Mouse (Mus musculus): Measurements from ENCODE around the gene Cldn17. TPM values are rescaled to one million over a fixed set of nuclear protein-coding genes. Genes with fewer than 3 reads are reported as not detected.

The Cldn17 gene
- polyA plus RNA-seq (2012; rRNA removed), result not detected in 2 replicates
- polyA plus RNA-seq (2014; fragmentation: Nextera tagmentation; extraction: Ambion mirVana), result not detected in 2 replicates

GRCm38 (mm10) chr16:88506878-88507277, at the start of gene Cldn17:
TSS of gene Cldn17 (minus strand) at chr16:88506978.
- TF ChIP-seq POLR2A (IDR thresholded peaks at IDR 0.05; ENCODE audit: borderline replicate concordance, extremely low read depth, insufficient read depth, insufficient read length), result no peak
- no peaks in the 10 kb centered on the region for H3K4me1 ChIP-seq (ENCODE audit: control insufficient read depth, insufficient read depth, low read length)
- no peaks in the 10 kb centered on the region for H3K36me3 ChIP-seq (ENCODE audit: control insufficient read depth, insufficient read depth, low read length)
- H3K27ac ChIP-seq (replicated peaks; ENCODE audit: low read depth, low read length), result no peak within 1 kb of the TSS
- DNase-seq (ENCODE audit: low spot score), result no peak
- H3K27me3 ChIP-seq (ENCODE audit: control insufficient read depth, insufficient read depth, low read length), result no peaks in the 10 kb centered on the region
- no peak within 1 kb of the TSS for H3K4me3 ChIP-seq (replicated peaks; ENCODE audit: low read length)
- WGBS, result 93% methylated on average over 6 of the region's 6 CpGs
- no peak within 1 kb of the TSS for H3K9ac ChIP-seq (ENCODE audit: low read depth, low read length, severe bottlenecking)
- no peaks in the 10 kb centered on the region for H3K9me3 ChIP-seq (ENCODE audit: control insufficient read depth, low read length)
- no peak within 1 kb of the TSS for H3K4me2 ChIP-seq (replicated peaks; ENCODE audit: low read depth, low read length, severe bottlenecking)
- no peak for ATAC-seq (ENCODE audit: low FRiP score, low read depth)

GRCm38 (mm10) chr16:88542488-88542887, 35.7 kb upstream of the Cldn17 start:
- DNase-seq (ENCODE audit: low spot score) (peak; percentile 51), ATAC-seq (ENCODE audit: low FRiP score, low read depth) (no peak)
- H3K36me3 ChIP-seq (ENCODE audit: control insufficient read depth, insufficient read depth, low read length), result no peaks in the 10 kb centered on the region
- H3K27ac ChIP-seq (replicated peaks; ENCODE audit: low read depth, low read length), result no peak overlapping the region
- TF ChIP-seq POLR2A (IDR thresholded peaks at IDR 0.05; ENCODE audit: borderline replicate concordance, extremely low read depth, insufficient read depth, insufficient read length), result no peak
- H3K27me3 ChIP-seq (ENCODE audit: control insufficient read depth, insufficient read depth, low read length), result no peaks in the 10 kb centered on the region
- H3K9me3 ChIP-seq (ENCODE audit: control insufficient read depth, low read length), result no peaks in the 10 kb centered on the region
- 54% methylated on average over 6 of the region's 6 CpGs for WGBS
- no peaks in the 10 kb centered on the region for H3K4me1 ChIP-seq (ENCODE audit: control insufficient read depth, insufficient read depth, low read length)
- no peak overlapping the region for H3K4me3 ChIP-seq (replicated peaks; ENCODE audit: low read length)
- H3K9ac ChIP-seq (ENCODE audit: low read depth, low read length, severe bottlenecking), result no peak overlapping the region
- no peak overlapping the region for H3K4me2 ChIP-seq (replicated peaks; ENCODE audit: low read depth, low read length, severe bottlenecking)

GRCm38 (mm10) chr16:88539841-88540487, 33.2 kb upstream of the Cldn17 start:
- Histone ChIP-seq H3K27ac (replicated peaks; ENCODE audit: low read depth, low read length) (no peak overlapping the region), H3K4me2 (replicated peaks; ENCODE audit: low read depth, low read length, severe bottlenecking) (no peak overlapping the region), H3K4me1 (ENCODE audit: control insufficient read depth, insufficient read depth, low read length) (no peaks in the 10 kb centered on the region), H3K9me3 (ENCODE audit: control insufficient read depth, low read length) (no peaks in the 10 kb centered on the region), H3K9ac (ENCODE audit: low read depth, low read length, severe bottlenecking) (no peak overlapping the region), H3K36me3 (ENCODE audit: control insufficient read depth, insufficient read depth, low read length) (no peaks in the 10 kb centered on the region), H3K27me3 (ENCODE audit: control insufficient read depth, insufficient read depth, low read length) (no peaks in the 10 kb centered on the region), H3K4me3 (replicated peaks; ENCODE audit: low read length) (no peak overlapping the region)
- DNase-seq (ENCODE audit: low spot score) (no peak), ATAC-seq (ENCODE audit: low FRiP score, low read depth) (no peak)
- TF ChIP-seq POLR2A (IDR thresholded peaks at IDR 0.05; ENCODE audit: borderline replicate concordance, extremely low read depth, insufficient read depth, insufficient read length), result no peak
- 86% methylated on average over 3 of the region's 3 CpGs for whole genome bisulfite sequencing

DNA sequence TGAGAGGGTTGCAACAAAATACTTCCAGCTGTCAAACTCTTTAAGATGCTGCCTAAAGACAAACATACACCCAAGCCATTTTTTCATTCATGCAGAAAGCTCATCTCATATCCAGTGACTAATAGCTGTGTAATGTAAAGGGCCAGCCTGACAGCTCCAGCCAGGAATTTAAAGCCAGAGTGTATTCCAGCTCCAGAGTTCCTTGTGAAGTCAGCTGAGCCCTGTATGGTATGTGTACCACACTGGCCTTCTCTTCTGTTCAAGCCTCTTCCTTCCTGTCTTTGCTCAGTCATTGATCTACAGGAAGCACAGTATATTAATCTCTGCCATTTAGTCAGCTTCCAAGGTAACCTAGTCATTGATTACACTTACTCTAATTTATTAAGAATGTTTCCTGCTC, 4.6 kb upstream of the Cldn17 start:
- H3K4me2 ChIP-seq (replicated peaks; ENCODE audit: low read depth, low read length, severe bottlenecking), result no peak overlapping the region
- DNase-seq (ENCODE audit: low spot score), result no peak

DNA sequence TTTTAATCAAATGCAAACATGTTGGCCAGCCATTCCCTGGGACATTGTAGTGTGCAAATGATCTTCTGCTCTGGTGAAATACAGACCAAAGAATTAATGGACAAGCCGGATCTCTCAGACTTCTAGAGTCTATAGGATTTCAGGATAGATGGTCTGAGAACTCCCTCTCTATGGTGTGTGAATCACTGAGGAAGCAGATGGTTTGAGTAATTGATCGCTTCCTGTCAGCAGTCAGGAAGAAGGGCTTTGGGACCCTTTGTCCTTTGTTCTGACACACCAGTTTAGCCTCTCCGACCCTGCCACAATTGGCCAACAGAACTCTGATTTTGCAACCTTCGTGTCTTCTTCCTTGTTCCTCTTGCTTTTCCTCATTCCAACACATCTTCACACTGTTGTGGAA, 1.4 kb upstream of the Cldn17 start:
- no peaks in the 10 kb centered on the region for H3K9me3 ChIP-seq (ENCODE audit: control insufficient read depth, low read length)
- H3K36me3 ChIP-seq (ENCODE audit: control insufficient read depth, insufficient read depth, low read length), result no peaks in the 10 kb centered on the region
- no peak for TF ChIP-seq POLR2A (IDR thresholded peaks at IDR 0.05; ENCODE audit: borderline replicate concordance, extremely low read depth, insufficient read depth, insufficient read length)
- 68% methylated on average over 4 of the region's 4 CpGs for WGBS
- no peak overlapping the region for H3K27ac ChIP-seq (replicated peaks; ENCODE audit: low read depth, low read length)
- no peak overlapping the region for H3K9ac ChIP-seq (ENCODE audit: low read depth, low read length, severe bottlenecking)
- DNase-seq (ENCODE audit: low spot score), result no peak
- no peaks in the 10 kb centered on the region for H3K4me1 ChIP-seq (ENCODE audit: control insufficient read depth, insufficient read depth, low read length)
- H3K27me3 ChIP-seq (ENCODE audit: control insufficient read depth, insufficient read depth, low read length), result no peaks in the 10 kb centered on the region
- ATAC-seq (ENCODE audit: low FRiP score, low read depth), result no peak
- H3K4me3 ChIP-seq (replicated peaks; ENCODE audit: low read length), result no peak overlapping the region
- H3K4me2 ChIP-seq (replicated peaks; ENCODE audit: low read depth, low read length, severe bottlenecking), result no peak overlapping the region

More for the DNA sequence above, 4.6 kb upstream of the Cldn17 start:
- Histone ChIP-seq H3K4me1 (ENCODE audit: control insufficient read depth, insufficient read depth, low read length) (no peaks in the 10 kb centered on the region), H3K4me3 (replicated peaks; ENCODE audit: low read length) (no peak overlapping the region), H3K9me3 (ENCODE audit: control insufficient read depth, low read length) (no peaks in the 10 kb centered on the region), H3K27me3 (ENCODE audit: control insufficient read depth, insufficient read depth, low read length) (no peaks in the 10 kb centered on the region), H3K36me3 (ENCODE audit: control insufficient read depth, insufficient read depth, low read length) (no peaks in the 10 kb centered on the region), H3K9ac (ENCODE audit: low read depth, low read length, severe bottlenecking) (no peak overlapping the region), H3K27ac (replicated peaks; ENCODE audit: low read depth, low read length) (no peak overlapping the region)
- TF ChIP-seq POLR2A (IDR thresholded peaks at IDR 0.05; ENCODE audit: borderline replicate concordance, extremely low read depth, insufficient read depth, insufficient read length), result no peak
- no peak for ATAC-seq (ENCODE audit: low FRiP score, low read depth)
